Mouse (Mus musculus) heart, embryonic 12.5 days (tissue): ENCODE results near the gene Pip4k2c. TPM values are rescaled to one million over a fixed set of nuclear protein-coding genes. Genes with fewer than 3 reads are reported as not detected.

Experiments
- ATAC-seq: fragments of 200-750 bp; cut with Nextera tagmentation; 2 replicates; pipeline ENCODE4 v1.8.0; 2017; ENCODE audit warnings: moderate TSS enrichment, moderate library complexity; ENCODE audit not compliant: insufficient number of reproducible peaks, low FRiP score
- H3K27ac ChIP-seq: fragments of 300-500 bp; sonication (generic); 2 replicates; pipeline ENCODE4 v1.5.1; 2016; ENCODE audit warnings: mild to moderate bottlenecking, moderate library complexity; ENCODE audit not compliant: poor library complexity, severe bottlenecking
- H3K27me3 ChIP-seq: fragments of 300-500 bp; sonication (generic); replicated peaks from 2 replicates; pipeline ENCODE4 v1.6.1; 2016; ENCODE audit warnings: mild to moderate bottlenecking, moderate library complexity
- H3K36me3 ChIP-seq: fragments of 300-500 bp; sonication (generic); 2 replicates; pipeline ENCODE4 v1.6.1; 2016; ENCODE audit warnings: mild to moderate bottlenecking, moderate library complexity
- H3K4me1 ChIP-seq: fragments of 300-500 bp; sonication (generic); replicated peaks from 2 replicates; pipeline ENCODE4 v1.6.1; 2016; ENCODE audit warnings: mild to moderate bottlenecking
- H3K4me2 ChIP-seq: fragments of 300-500 bp; sonication (generic); 2 replicates; pipeline ENCODE4 v1.6.1; 2016; ENCODE audit warnings: mild to moderate bottlenecking, moderate library complexity
- H3K4me3 ChIP-seq: fragments of 300-500 bp; sonication (generic); 2 replicates; pipeline ENCODE4 v1.5.1; 2016; ENCODE audit warnings: mild to moderate bottlenecking
- H3K9ac ChIP-seq: fragments of 300-500 bp; sonication (generic); 2 replicates; pipeline ENCODE4 v1.6.1; 2016; ENCODE audit warnings: mild to moderate bottlenecking, moderate library complexity
- H3K9me3 ChIP-seq: fragments of 300-500 bp; sonication (generic); replicated peaks from 2 replicates; pipeline ENCODE4 v1.6.1; 2016; ENCODE audit warnings: mild to moderate bottlenecking, moderate library complexity
- WGBS: fragments of 180-500 bp; shearing (Covaris S2); methylation state at CpG from one replicate; pipeline ENCODE4 v1.1.7; 2016; 5-methylcytosine and 5-hydroxymethylcytosine counted together
- polyA plus RNA-seq: library from polyadenylated mRNA; unstranded; fragments of >200 nt; fragmentation: Nextera tagmentation; extraction: Ambion mirVana; gene quantifications from 2 replicates; pipeline ENCODE4 v1.2.1, GENCODE M21; 2016

The Pip4k2c gene
- polyA plus RNA-seq, 1 experiment from 2014 or later: 29.7 TPM

GRCm38 (mm10) chr10:127209928-127210570 is 1.3 kb downstream of the Pip4k2c start:
- Histone ChIP-seq H3K27me3 (no peaks in the 10 kb centered on the region), H3K9ac (peak overlapping the region; percentile 80; the same call in 1 of the 2 replicates), H3K36me3 (peaks cover 37% of the 10 kb centered on the region), H3K4me1 (peaks cover 18% of the 10 kb centered on the region), H3K9me3 (no peaks in the 10 kb centered on the region), H3K27ac (no peak overlapping the region), H3K4me2 (peak overlapping the region; percentile 86), H3K4me3 (peak overlapping the region; percentile 74)
- no peak for ATAC-seq
- 76% methylated on average over 13 of the region's 13 CpGs for WGBS

GRCm38 (mm10) chr10:127208921-127209320 is 2.5 kb downstream of the Pip4k2c start:
- no peak overlapping the region for H3K4me2 ChIP-seq
- no peaks in the 10 kb centered on the region for H3K27me3 ChIP-seq
- no peak for ATAC-seq
- peaks cover 18% of the 10 kb centered on the region for H3K4me1 ChIP-seq
- WGBS: 67% methylated on average over 4 of the region's 4 CpGs
- H3K4me3 ChIP-seq: no peak overlapping the region
- no peak overlapping the region for H3K9ac ChIP-seq
- H3K27ac ChIP-seq: no peak overlapping the region
- H3K9me3 ChIP-seq: no peaks in the 10 kb centered on the region
- H3K36me3 ChIP-seq: peaks cover 45% of the 10 kb centered on the region

DNA sequence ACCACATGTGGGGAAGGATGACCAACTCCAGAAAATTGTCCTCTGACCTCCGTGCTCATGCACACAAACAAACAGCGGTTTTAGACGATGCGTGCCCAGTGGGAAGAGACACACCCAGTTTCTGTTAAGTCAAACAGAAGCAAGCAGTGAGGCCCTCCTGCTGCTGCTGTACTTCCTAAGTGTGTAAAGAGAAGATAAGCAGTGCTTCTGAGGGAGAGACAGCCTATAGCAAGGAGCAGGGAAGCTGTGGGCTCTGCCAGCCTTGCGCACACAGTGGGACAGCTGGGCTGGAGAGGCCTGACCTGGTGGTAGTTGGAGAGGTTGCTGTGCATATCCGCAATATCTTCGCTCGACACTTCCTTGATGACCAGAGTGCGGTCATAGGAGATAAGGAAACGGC is 6.0 kb downstream of the Pip4k2c start:
- H3K27ac ChIP-seq: peak overlapping the region; percentile 54
- peaks cover 12% of the 10 kb centered on the region for H3K4me1 ChIP-seq
- H3K4me3 ChIP-seq: no peak overlapping the region
- no peaks in the 10 kb centered on the region for H3K9me3 ChIP-seq
- H3K27me3 ChIP-seq: no peaks in the 10 kb centered on the region
- WGBS: 66% methylated on average over 10 of the region's 10 CpGs
- peak; percentile 86 for ATAC-seq
- H3K36me3 ChIP-seq: peaks cover 66% of the 10 kb centered on the region
- peak overlapping the region; percentile 15; the same call in 1 of the 2 replicates for H3K4me2 ChIP-seq
- no peak overlapping the region for H3K9ac ChIP-seq

DNA sequence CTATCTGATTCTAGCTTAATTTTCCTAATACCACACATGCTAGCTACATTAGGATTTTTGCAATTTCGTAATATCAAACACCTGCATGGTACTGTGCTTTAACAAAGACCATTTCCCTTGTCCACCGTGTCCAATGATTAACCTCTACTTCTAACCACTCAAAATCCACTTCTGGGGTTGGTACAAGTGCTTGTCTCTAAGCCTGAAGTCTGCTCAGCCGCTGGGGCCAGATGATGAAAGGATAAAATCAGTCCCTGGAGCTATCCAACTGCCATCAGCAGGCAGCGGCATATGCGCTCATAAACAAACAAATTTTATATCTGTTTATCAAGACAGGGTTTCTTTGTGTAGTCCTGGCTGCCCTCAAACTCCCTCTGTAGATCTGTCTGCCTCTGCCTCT is 6.8 kb downstream of the Pip4k2c start:
- no peak overlapping the region for H3K4me3 ChIP-seq
- no peak overlapping the region for H3K9ac ChIP-seq
- no peaks in the 10 kb centered on the region for H3K27me3 ChIP-seq
- peaks cover 73% of the 10 kb centered on the region for H3K36me3 ChIP-seq
- no peaks in the 10 kb centered on the region for H3K9me3 ChIP-seq
- ATAC-seq: no peak
- H3K27ac ChIP-seq: peak overlapping the region; percentile 44
- peaks cover 5% of the 10 kb centered on the region; the same call in 1 of the 2 replicates for H3K4me1 ChIP-seq
- WGBS: 74% methylated on average over 5 of the region's 5 CpGs
- H3K4me2 ChIP-seq: peak overlapping the region; percentile 15

DNA sequence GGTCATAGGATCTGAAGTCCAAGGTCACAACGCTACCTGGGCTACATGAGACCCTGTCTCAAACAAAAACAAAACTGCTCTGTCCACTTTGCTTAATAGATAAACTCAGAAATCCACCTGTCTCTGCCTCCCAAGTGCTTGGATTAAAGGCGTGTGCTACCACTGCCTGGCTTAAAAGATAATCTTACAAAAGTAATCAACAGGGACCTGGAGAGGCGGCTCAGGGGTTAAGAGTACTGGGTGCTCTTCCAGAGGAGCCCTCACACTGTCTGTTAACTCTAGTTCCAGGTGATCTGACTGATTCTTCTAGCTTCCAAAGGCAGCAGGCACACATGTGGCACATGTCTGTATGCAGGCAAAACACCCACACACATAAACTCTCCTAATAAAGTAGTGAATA is 8.3 kb downstream of the Pip4k2c start:
- Histone ChIP-seq H3K9ac (no peak overlapping the region), H3K36me3 (peaks cover 80% of the 10 kb centered on the region), H3K9me3 (no peaks in the 10 kb centered on the region), H3K4me3 (no peak overlapping the region), H3K4me2 (no peak overlapping the region), H3K4me1 (0 out of 2 replicates have a peak, but pooled peaks cover 5% of the 10 kb centered on the region), H3K27ac (no peak overlapping the region), H3K27me3 (no peaks in the 10 kb centered on the region)
- peak; percentile 62; the same call in 1 of the 2 replicates for ATAC-seq
- WGBS: 77% methylated on average over 3 of the region's 3 CpGs

DNA sequence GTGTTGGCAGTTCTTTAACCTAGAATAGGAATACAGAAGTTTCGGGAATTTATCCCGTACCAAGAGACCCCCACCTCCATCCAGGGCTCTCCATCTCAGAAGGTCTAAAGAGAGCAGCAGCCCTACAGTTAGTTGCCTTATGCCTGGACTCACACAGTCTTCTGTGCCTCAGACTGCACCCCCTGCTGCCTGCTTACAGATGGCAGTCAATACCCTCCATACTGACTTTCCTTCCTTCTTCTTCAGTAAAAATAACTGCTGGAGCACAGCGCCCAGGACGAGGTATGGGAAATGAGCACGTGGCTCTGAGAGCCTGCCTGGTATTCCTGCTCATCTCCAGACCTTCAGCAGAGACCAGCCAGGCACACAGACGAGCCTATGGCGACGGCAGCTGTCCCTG is 11.1 kb downstream of the Pip4k2c start:
- WGBS: 82% methylated on average over 8 of the region's 8 CpGs
- Histone ChIP-seq H3K4me1 (peaks cover 12% of the 10 kb centered on the region), H3K9me3 (no peaks in the 10 kb centered on the region), H3K9ac (no peak overlapping the region), H3K36me3 (peaks cover 60% of the 10 kb centered on the region), H3K27ac (no peak overlapping the region), H3K4me2 (no peak overlapping the region), H3K4me3 (no peak overlapping the region), H3K27me3 (no peaks in the 10 kb centered on the region)
- no peak for ATAC-seq

- no peak overlapping the region for H3K4me3 ChIP-seq
- H3K9ac ChIP-seq: 0 out of 2 replicates have a peak overlapping the region, but pooled peaks have one; percentile 13
- no peaks in the 10 kb centered on the region for H3K27me3 ChIP-seq
- H3K9me3 ChIP-seq: no peaks in the 10 kb centered on the region
- no peak overlapping the region for H3K4me2 ChIP-seq
- H3K4me1 ChIP-seq: peaks cover 17% of the 10 kb centered on the region
- H3K36me3 ChIP-seq: peaks cover 52% of the 10 kb centered on the region
- no peak for ATAC-seq
- WGBS: 84% methylated on average over 11 of the region's 11 CpGs
- no peak overlapping the region for H3K27ac ChIP-seq
These were observed 11.9 kb downstream of the Pip4k2c start for GRCm38 (mm10) chr10:127199474-127199873.

DNA sequence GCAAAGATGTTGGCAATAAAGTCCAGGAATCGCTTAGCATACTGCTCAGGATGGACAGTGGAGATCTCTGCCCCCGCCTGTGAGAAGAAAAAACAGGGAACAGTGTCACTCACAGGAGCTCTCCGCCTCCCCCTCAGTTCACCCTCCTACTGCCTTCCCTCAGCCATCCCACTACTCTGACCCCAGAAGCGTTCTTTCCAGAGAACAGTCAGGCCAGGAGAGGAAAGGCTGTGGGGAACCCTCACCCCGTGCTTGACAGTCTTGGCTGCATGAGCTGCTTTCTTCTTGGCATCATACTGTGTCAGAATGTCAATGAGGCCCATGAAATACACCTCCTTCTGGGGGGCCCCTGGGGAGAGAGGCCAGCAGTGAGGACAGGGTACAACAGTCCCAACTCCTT is 12.3 kb downstream of the Pip4k2c start:
- Histone ChIP-seq H3K36me3 (peaks cover 52% of the 10 kb centered on the region), H3K4me2 (no peak overlapping the region), H3K9ac (no peak overlapping the region), H3K9me3 (no peaks in the 10 kb centered on the region), H3K4me3 (no peak overlapping the region), H3K27me3 (no peaks in the 10 kb centered on the region), H3K4me1 (peaks cover 21% of the 10 kb centered on the region), H3K27ac (no peak overlapping the region)
- 73% methylated on average over 5 of the region's 5 CpGs for WGBS
- no peak for ATAC-seq

DNA sequence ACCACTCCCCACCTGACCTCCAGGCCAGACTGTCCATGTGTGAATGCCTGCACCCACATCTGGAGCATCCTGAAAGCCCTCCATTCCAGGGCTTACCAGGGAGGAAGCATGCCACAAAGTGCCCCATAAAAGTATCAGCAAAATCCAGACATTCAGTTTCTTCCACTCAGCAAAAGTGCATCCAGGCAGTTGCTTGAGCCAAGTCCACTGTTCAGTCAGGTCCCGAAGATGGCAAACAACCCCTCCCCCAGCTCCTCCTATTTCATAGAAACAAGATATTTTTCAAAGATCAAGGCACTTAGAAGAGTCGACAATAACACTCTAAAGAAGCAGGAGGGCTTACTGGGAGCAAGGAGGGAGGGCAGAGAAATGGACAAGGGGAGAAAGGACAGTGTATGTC is 12.9 kb downstream of the Pip4k2c start:
- no peak overlapping the region for H3K9ac ChIP-seq
- no peaks in the 10 kb centered on the region for H3K9me3 ChIP-seq
- H3K4me3 ChIP-seq: no peak overlapping the region
- 78% methylated on average over 2 of the region's 2 CpGs for WGBS
- H3K4me2 ChIP-seq: no peak overlapping the region
- no peak for ATAC-seq
- no peak overlapping the region for H3K27ac ChIP-seq
- H3K36me3 ChIP-seq: peaks cover 46% of the 10 kb centered on the region
- H3K27me3 ChIP-seq: no peaks in the 10 kb centered on the region
- peaks cover 21% of the 10 kb centered on the region for H3K4me1 ChIP-seq

DNA sequence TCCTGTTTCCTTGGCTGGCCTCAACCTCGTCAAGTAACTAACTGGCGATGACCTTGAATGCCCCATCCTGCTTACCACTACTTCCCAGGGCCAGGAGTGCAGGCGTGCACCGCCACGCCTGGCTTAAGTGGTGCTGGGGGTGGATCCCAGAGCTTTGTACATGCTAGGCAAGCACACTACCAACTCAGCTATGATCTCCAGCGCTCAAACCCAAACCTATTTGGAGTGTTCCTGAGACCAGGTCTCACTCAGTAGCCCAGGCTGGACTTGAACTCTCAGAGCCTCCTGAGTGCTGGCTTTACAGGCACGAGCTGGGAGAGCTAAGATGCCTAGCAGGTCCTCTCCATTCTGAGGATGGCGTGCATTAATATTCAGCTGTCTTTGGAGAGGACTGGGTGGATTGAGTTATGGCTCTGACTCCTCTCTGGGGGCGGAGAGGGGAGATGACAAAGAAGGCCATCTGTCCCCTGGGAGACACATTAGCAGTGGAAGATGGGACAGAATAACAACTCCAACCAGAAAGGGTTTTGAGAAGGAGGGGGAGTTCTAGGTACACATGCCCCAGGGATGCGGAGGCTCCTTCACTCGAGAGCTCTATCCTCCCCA is 13.8 kb downstream of the Pip4k2c start:
- Histone ChIP-seq H3K9ac (0 out of 2 replicates have a peak overlapping the region, but pooled peaks have one; percentile 3), H3K27me3 (no peaks in the 10 kb centered on the region), H3K4me1 (peaks cover 21% of the 10 kb centered on the region), H3K27ac (no peak overlapping the region), H3K4me2 (no peak overlapping the region), H3K9me3 (no peaks in the 10 kb centered on the region), H3K4me3 (no peak overlapping the region), H3K36me3 (peaks cover 45% of the 10 kb centered on the region)
- no peak for ATAC-seq
- 83% methylated on average over 11 of the region's 11 CpGs for WGBS

- no peaks in the 10 kb centered on the region for H3K9me3 ChIP-seq
- H3K4me3 ChIP-seq: no peak overlapping the region
- H3K27me3 ChIP-seq: no peaks in the 10 kb centered on the region
- peaks cover 46% of the 10 kb centered on the region for H3K36me3 ChIP-seq
- H3K4me1 ChIP-seq: peaks cover 21% of the 10 kb centered on the region
- H3K9ac ChIP-seq: no peak overlapping the region
- H3K4me2 ChIP-seq: no peak overlapping the region
- no peak for ATAC-seq
- H3K27ac ChIP-seq: no peak overlapping the region
- 88% methylated on average over 8 of the region's 8 CpGs for WGBS
These were observed 14.3 kb downstream of the Pip4k2c start for GRCm38 (mm10) chr10:127197104-127197503.
